ENCODE assay signal across 8 mouse cellular contexts in genomic region chr4:86886160-86886878, GRCm38 (mm10). TPM values are rescaled to one million over a fixed set of nuclear protein-coding genes. Genes with fewer than 3 reads are reported as not detected.
DNase-seq lines count a peak whose midpoint lies in the region; ATAC-seq and TF ChIP-seq lines count a peak whose summit lies in the region.

No protein-coding gene starts in this region.

- no peak for TF ChIP-seq CTCF in kidney, adult 2 months (conservative IDR thresholded peaks at IDR 0.05; ENCODE audit: insufficient read depth, insufficient read length, low read depth, low read length)
- TF ChIP-seq CTCF in small intestine, adult 2 months (IDR thresholded peaks at IDR 0.05; ENCODE audit: extremely low read depth, insufficient read length, insufficient replicate concordance, low read depth, low read length) = no peak

- peaks cover 2% of the 10 kb centered on the region; the same call in 1 of the 2 replicates for H3K9me3 ChIP-seq in lung, embryonic 16.5 days (ENCODE audit: control insufficient read depth, low read length)

- H3K36me3 ChIP-seq in kidney, adult 2 months (ENCODE audit: control insufficient read depth, insufficient read depth, low read length) = no peaks in the 10 kb centered on the region; the same call in 1 of the 2 replicates
- peaks cover 5% of the 10 kb centered on the region for H3K36me3 ChIP-seq in lung, embryonic 16.5 days (ENCODE audit: control insufficient read depth, insufficient read depth, low read length)
- H3K36me3 ChIP-seq in small intestine, adult 2 months (ENCODE audit: control insufficient read depth, insufficient read depth, low read length) = no peaks in the 10 kb centered on the region

- ATAC-seq in lung, embryonic 16.5 days (ENCODE audit: low read depth) = peak; percentile 83

- H3K4me2 ChIP-seq in lung, embryonic 16.5 days (ENCODE audit: low read depth, low read length) = peak overlapping the region; percentile 53

- H3K9ac ChIP-seq in lung, embryonic 16.5 days (ENCODE audit: low read length) = peak overlapping the region; percentile 12

- H3K27me3 ChIP-seq in kidney, adult 2 months (replicated peaks; ENCODE audit: control insufficient read depth, insufficient read depth, low read length) = no peaks in the 10 kb centered on the region
- H3K27me3 ChIP-seq in lung, embryonic 16.5 days (ENCODE audit: control insufficient read depth, insufficient read depth, low read depth, low read length) = no peaks in the 10 kb centered on the region
- no peaks in the 10 kb centered on the region for H3K27me3 ChIP-seq in small intestine, adult 2 months (ENCODE audit: control insufficient read depth, insufficient read depth, low read length)

- no peak for TF ChIP-seq POLR2A in kidney, adult 2 months (IDR thresholded peaks at IDR 0.05; ENCODE audit: low read depth, low read length)
- no peak for TF ChIP-seq POLR2A in small intestine, adult 2 months (IDR thresholded peaks at IDR 0.05; ENCODE audit: low read depth, low read length)

- WGBS in kidney, adult 2 months = 31% methylated on average over 18 of the region's 18 CpGs
- 8% methylated on average over 18 of the region's 18 CpGs for WGBS in lung, embryonic 16.5 days
- WGBS in small intestine, adult 2 months = 11% methylated on average over 18 of the region's 18 CpGs

- H3K4me3 ChIP-seq in kidney, adult 2 months (ENCODE audit: insufficient read depth, low read depth, low read length) = peak overlapping the region; percentile 27; the same call in 1 of the 2 replicates
- H3K4me3 ChIP-seq in lung, embryonic 16.5 days (ENCODE audit: low read length) = peak overlapping the region; percentile 37
- peak overlapping the region; percentile 39 for H3K4me3 ChIP-seq in small intestine, adult 2 months (ENCODE audit: low read depth, low read length)

- DNase-seq in MEL-GATA-1-ER (ENCODE audit: extremely low read depth, low read depth) = peak; percentile 66
- DNase-seq in c-Kit-positive CD71-positive TER-119-negative erythroid progenitor cells, embryonic 14.5 days (ENCODE audit: low read depth) = peak; percentile 77
- peak; percentile 70 to 75 for DNase-seq in heart, adult 9 months (ENCODE audit: low spot score in 2 of 2)
- DNase-seq in kidney, adult 2 months = peak; percentile 77
- DNase-seq in cerebellum, postnatal 14 days = no peak
- DNase-seq in frontal cortex, postnatal 10 days (ENCODE audit: low spot score in 2 of 2) = no peak

- peak overlapping the region; percentile 76 for H3K27ac ChIP-seq in kidney, adult 2 months (ENCODE audit: insufficient read depth, low read depth, low read length)
- H3K27ac ChIP-seq in lung, embryonic 16.5 days (ENCODE audit: low read length) = peak overlapping the region; percentile 50; the same call in 1 of the 2 replicates
- H3K27ac ChIP-seq in small intestine, adult 2 months (ENCODE audit: insufficient read depth, low read depth, low read length) = peak overlapping the region; percentile 23

- no peaks in the 10 kb centered on the region; the same call in 1 of the 2 replicates for H3K4me1 ChIP-seq in kidney, adult 2 months (ENCODE audit: control insufficient read depth, insufficient read depth, low read length)
- peaks cover 6% of the 10 kb centered on the region for H3K4me1 ChIP-seq in lung, embryonic 16.5 days (replicated peaks; ENCODE audit: control insufficient read depth, insufficient read depth, low read length)
- 0 out of 2 replicates have a peak, but pooled peaks cover 4% of the 10 kb centered on the region for H3K4me1 ChIP-seq in small intestine, adult 2 months (ENCODE audit: control insufficient read depth, insufficient read depth, insufficient read length, low read length)

RNA-seq across cellular contexts. Expression of gene Acer2, which starts 12.1 kb away (rescaled TPM):
- polyA plus RNA-seq in kidney, adult 2 months (2012; rRNA removed) = 28.0 and 35.0 TPM in 2 replicates
- polyA plus RNA-seq in lung, embryonic 16.5 days (2015; fragmentation: Nextera tagmentation; extraction: Ambion mirVana) = 37.2 and 37.6 TPM in 2 replicates
- 2.8 and 8.8 TPM in 2 replicates for polyA plus RNA-seq in small intestine, adult 2 months (2012; rRNA removed)

RNA-seq across cellular contexts. Expression of gene Rps6, which starts 29.1 kb away (rescaled TPM):
- 429 and 521 TPM in 2 replicates for polyA plus RNA-seq in kidney, adult 2 months (2012; rRNA removed)
- 689 and 723 TPM in 2 replicates for polyA plus RNA-seq in lung, embryonic 16.5 days (2015; fragmentation: Nextera tagmentation; extraction: Ambion mirVana)
- polyA plus RNA-seq in small intestine, adult 2 months (2012; rRNA removed) = 151 and 167 TPM in 2 replicates

Comparison
In these comparisons a context has a peak if more than half of its experiments do, and no peak if none do; other contexts are left out.
1. DNase-seq: peak in MEL-GATA-1-ER (single experiment), c-Kit-positive CD71-positive TER-119-negative erythroid progenitor cells, embryonic 14.5 days (single experiment), heart, adult 9 months (2 of 2) and kidney, adult 2 months (single experiment); none in cerebellum, postnatal 14 days (0 of 2) and frontal cortex, postnatal 10 days (0 of 2).
2. H3K27ac ChIP-seq: peak in every context shown above with its lines; median percentile 76 in kidney, adult 2 months; 50 in lung, embryonic 16.5 days; 23 in small intestine, adult 2 months.
3. Peak in every context shown above with its lines, with median percentiles within 50 percentile points of each other: H3K4me3 ChIP-seq.